Mouse (Mus musculus): ENCODE data around the gene Tlx2.

The Tlx2 gene

GRCm38 (mm10) chr6:83057790-83058189, 12.3 kb downstream of the Tlx2 start, which contains the start of gene Dqx1:
Gene Dqx1 (plus strand): TSS chr6:83057844.
- in situ Hi-C loops (cut with MboI) = no loop called here

GRCm38 (mm10) chr6:83054871-83055431, 15.1 kb downstream of the Tlx2 start, which contains the start of gene Htra2:
Gene Htra2 (minus strand): TSS chr6:83055273.
- in situ Hi-C loops (cut with MboI) = no loop called here

- in situ Hi-C loops (cut with MboI) = no loop called here
These were observed 15.8 kb downstream of the Tlx2 start, which contains the start of gene Aup1 for GRCm38 (mm10) chr6:83054074-83054851. Gene Aup1 (plus strand): TSS chr6:83054521.

- in situ Hi-C loops (cut with MboI) = no loop called here
These were observed 16.7 kb downstream of the Tlx2 start for GRCm38 (mm10) chr6:83053136-83053960.

GRCm38 (mm10) chr6:83049367-83049766, 20.7 kb downstream of the Tlx2 start:
- in situ Hi-C loops (cut with MboI) = no loop called here

- in situ Hi-C loops (cut with MboI) = no loop called here
These were observed 25.4 kb downstream of the Tlx2 start for GRCm38 (mm10) chr6:83044742-83045141.

GRCm38 (mm10) chr6:83043993-83044392, 26.1 kb downstream of the Tlx2 start:
- in situ Hi-C loops (cut with MboI) = no loop called here

- in situ Hi-C loops (cut with MboI) = no loop called here
These were observed 26.5 kb downstream of the Tlx2 start for GRCm38 (mm10) chr6:83043561-83043960.

- in situ Hi-C loops (cut with MboI) = no loop called here
These were observed 29.5 kb downstream of the Tlx2 start for GRCm38 (mm10) chr6:83040601-83041000.

- in situ Hi-C loops (cut with MboI) = no loop called here
These were observed 31.5 kb downstream of the Tlx2 start for GRCm38 (mm10) chr6:83038496-83039012.

GRCm38 (mm10) chr6:83037188-83037587, 32.9 kb downstream of the Tlx2 start:
- in situ Hi-C loops (cut with MboI) = no loop called here

- in situ Hi-C loops (cut with MboI) = no loop called here
These were observed 35.5 kb downstream of the Tlx2 start for GRCm38 (mm10) chr6:83034463-83035055.

GRCm38 (mm10) chr6:83033249-83034185, 36.6 kb downstream of the Tlx2 start, which contains the start of the genes Dok1 and Loxl3:
Gene Dok1 (minus strand): TSS chr6:83033471.
Gene Loxl3 (plus strand): TSS chr6:83034173.
- in situ Hi-C loops (cut with MboI) = no loop called here

GRCm38 (mm10) chr6:83032769-83033191, 37.3 kb downstream of the Tlx2 start:
- in situ Hi-C loops (cut with MboI) = no loop called here

GRCm38 (mm10) chr6:83031921-83032590, 38.0 kb downstream of the Tlx2 start:
- in situ Hi-C loops (cut with MboI) = no loop called here

- in situ Hi-C loops (cut with MboI) = no loop called here
These were observed 39.0 kb downstream of the Tlx2 start for GRCm38 (mm10) chr6:83031111-83031510.

- in situ Hi-C loops (cut with MboI) = no loop called here
These were observed 40.3 kb downstream of the Tlx2 start for GRCm38 (mm10) chr6:83029777-83030176.

GRCm38 (mm10) chr6:83027706-83028105, 42.4 kb downstream of the Tlx2 start:
- in situ Hi-C loops (cut with MboI) = no loop called here

GRCm38 (mm10) chr6:83027293-83027692, 42.8 kb downstream of the Tlx2 start:
- in situ Hi-C loops (cut with MboI) = no loop called here

GRCm38 (mm10) chr6:83025221-83025620, 44.9 kb downstream of the Tlx2 start:
- in situ Hi-C loops (cut with MboI) = no loop called here

Measured in mature B cell (primary cell).